Mouse (Mus musculus): ENCODE results near the gene Gm26558. TPM values are rescaled to one million over a fixed set of nuclear protein-coding genes. Genes with fewer than 3 reads are reported as not detected.

Gene Gm26558
- polyA plus RNA-seq, 1 experiment from 2014 or later = 5.0 TPM

DNA sequence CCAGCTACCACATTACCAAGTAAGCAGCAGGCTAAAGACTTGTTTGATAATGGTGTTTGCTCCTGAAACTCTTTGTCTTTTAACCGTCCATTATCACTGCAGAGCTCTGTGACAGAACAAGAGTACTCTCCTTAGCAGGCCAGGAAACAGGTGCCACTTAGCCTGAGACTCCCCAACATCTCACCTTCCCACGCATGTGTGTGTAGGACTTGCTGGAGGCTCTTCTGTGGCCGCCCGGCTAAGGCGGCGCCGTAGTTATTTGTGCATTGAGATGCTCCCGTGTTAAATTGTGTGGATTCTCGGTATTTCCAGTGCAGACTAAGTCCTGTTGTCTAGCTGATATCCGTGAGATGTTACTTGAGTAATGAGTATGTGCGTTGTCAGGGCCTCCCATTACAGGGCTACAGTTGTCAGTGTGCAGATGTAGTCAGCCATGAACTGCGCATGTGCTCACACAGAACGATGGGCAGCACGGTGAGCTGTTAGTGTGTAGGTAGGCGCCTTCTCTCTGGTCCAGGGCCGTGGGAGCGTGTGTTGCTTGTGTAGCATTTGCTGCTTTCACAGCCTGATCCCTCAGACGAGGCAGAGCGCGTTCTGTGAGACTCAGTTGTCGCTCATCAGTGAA lies 26.7 kb upstream of the Gm26558 start:
- no peak for ATAC-seq (ENCODE audit: low FRiP score, low TSS enrichment)
- Histone ChIP-seq H3K27me3 (ENCODE audit: control insufficient read depth, insufficient read depth, low read length) (no peaks in the 10 kb centered on the region), H3K4me1 (ENCODE audit: control insufficient read depth, insufficient read depth, low read length) (no peaks in the 10 kb centered on the region), H3K4me3 (ENCODE audit: low read length) (no peak overlapping the region), H3K27ac (ENCODE audit: low read depth, low read length) (no peak overlapping the region), H3K36me3 (ENCODE audit: control insufficient read depth, insufficient read depth, low read length) (peaks cover 93% of the 10 kb centered on the region), H3K9ac (ENCODE audit: low read depth, low read length) (no peak overlapping the region), H3K4me2 (replicated peaks; ENCODE audit: low read depth, low read length) (no peak overlapping the region), H3K9me3 (ENCODE audit: control insufficient read depth, low read length) (no peaks in the 10 kb centered on the region)
- 93% methylated on average over 21 of the region's 21 CpGs for WGBS

DNA sequence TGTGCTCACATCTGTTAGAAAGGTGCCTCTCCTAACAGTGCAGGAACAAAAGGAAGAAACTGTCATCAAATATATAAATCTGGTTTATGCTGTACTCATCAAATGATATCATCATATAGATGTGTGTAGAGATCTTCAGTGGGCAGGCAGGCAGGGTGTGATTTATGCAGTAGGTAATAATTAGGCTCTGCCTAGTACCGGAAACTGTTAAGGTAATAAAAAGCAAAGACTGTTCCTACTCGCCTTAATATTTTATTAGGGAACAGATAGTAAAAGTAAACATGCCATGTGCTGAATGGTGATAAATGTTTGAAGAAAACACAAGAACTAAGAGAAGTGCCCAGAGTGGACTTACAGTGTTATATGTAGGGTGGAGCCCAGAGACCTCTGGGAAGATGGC lies 20.4 kb upstream of the Gm26558 start:
- Histone ChIP-seq H3K4me1 (ENCODE audit: control insufficient read depth, insufficient read depth, low read length) (no peaks in the 10 kb centered on the region), H3K36me3 (ENCODE audit: control insufficient read depth, insufficient read depth, low read length) (peaks cover 94% of the 10 kb centered on the region), H3K4me3 (ENCODE audit: low read length) (no peak overlapping the region), H3K27me3 (ENCODE audit: control insufficient read depth, insufficient read depth, low read length) (no peaks in the 10 kb centered on the region), H3K9ac (ENCODE audit: low read depth, low read length) (no peak overlapping the region), H3K9me3 (ENCODE audit: control insufficient read depth, low read length) (no peaks in the 10 kb centered on the region), H3K4me2 (replicated peaks; ENCODE audit: low read depth, low read length) (no peak overlapping the region), H3K27ac (ENCODE audit: low read depth, low read length) (no peak overlapping the region)
- 64% methylated on average over 2 of the region's 2 CpGs for WGBS
- ATAC-seq (ENCODE audit: low FRiP score, low TSS enrichment) = no peak

DNA sequence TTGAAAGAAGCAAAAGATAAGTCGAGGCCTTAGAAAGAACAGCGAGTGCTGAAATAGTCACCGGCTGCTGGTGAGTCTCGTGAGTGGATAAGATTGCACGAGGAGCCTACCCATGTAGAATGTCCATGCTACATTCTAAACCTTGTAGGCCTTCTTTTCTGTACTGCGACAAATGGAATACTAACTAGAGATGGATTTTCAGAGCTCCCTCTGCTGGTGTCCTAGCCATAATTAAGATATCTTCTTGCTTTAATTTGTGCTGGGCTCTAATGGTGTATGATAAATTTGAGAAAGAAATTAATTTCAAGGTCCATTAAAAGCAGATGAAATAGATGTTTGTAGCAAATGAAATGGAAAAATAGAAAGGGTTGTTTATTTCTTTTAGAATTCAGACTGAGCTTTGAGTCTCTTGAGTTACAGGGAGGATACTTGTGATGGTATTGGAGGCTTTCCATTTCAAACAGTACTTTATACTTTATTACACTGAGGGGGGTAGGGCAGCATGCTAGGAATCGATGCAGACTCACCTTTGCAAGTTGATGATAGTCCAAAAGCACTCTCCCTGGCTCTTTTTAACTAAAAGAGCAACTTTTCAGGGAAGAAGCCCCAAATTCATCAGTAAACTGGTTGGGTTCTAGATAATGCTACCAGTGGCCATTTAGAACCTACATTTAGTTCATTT lies 11.7 kb upstream of the Gm26558 start:
- Histone ChIP-seq H3K27me3 (ENCODE audit: control insufficient read depth, insufficient read depth, low read length) (no peaks in the 10 kb centered on the region), H3K4me2 (replicated peaks; ENCODE audit: low read depth, low read length) (no peak overlapping the region), H3K36me3 (ENCODE audit: control insufficient read depth, insufficient read depth, low read length) (peaks cover 11% of the 10 kb centered on the region), H3K4me1 (ENCODE audit: control insufficient read depth, insufficient read depth, low read length) (no peaks in the 10 kb centered on the region), H3K27ac (ENCODE audit: low read depth, low read length) (no peak overlapping the region), H3K9me3 (ENCODE audit: control insufficient read depth, low read length) (no peaks in the 10 kb centered on the region), H3K4me3 (ENCODE audit: low read length) (no peak overlapping the region), H3K9ac (ENCODE audit: low read depth, low read length) (no peak overlapping the region)
- 84% methylated on average over 7 of the region's 7 CpGs for WGBS
- ATAC-seq (ENCODE audit: low FRiP score, low TSS enrichment) = no peak

GRCm38 (mm10) chr2:70672476-70672875 lies 10.6 kb upstream of the Gm26558 start:
- Histone ChIP-seq H3K27ac (ENCODE audit: low read depth, low read length) (no peak overlapping the region), H3K36me3 (ENCODE audit: control insufficient read depth, insufficient read depth, low read length) (peaks cover 2% of the 10 kb centered on the region; the same call in 1 of the 2 replicates), H3K9me3 (ENCODE audit: control insufficient read depth, low read length) (no peaks in the 10 kb centered on the region), H3K9ac (ENCODE audit: low read depth, low read length) (no peak overlapping the region), H3K4me1 (ENCODE audit: control insufficient read depth, insufficient read depth, low read length) (no peaks in the 10 kb centered on the region), H3K4me3 (ENCODE audit: low read length) (no peak overlapping the region), H3K27me3 (ENCODE audit: control insufficient read depth, insufficient read depth, low read length) (no peaks in the 10 kb centered on the region), H3K4me2 (replicated peaks; ENCODE audit: low read depth, low read length) (no peak overlapping the region)
- WGBS = 79% methylated on average over 2 of the region's 2 CpGs
- no peak for ATAC-seq (ENCODE audit: low FRiP score, low TSS enrichment)

- 68% methylated on average over 2 of the region's 2 CpGs for WGBS
- Histone ChIP-seq H3K4me1 (ENCODE audit: control insufficient read depth, insufficient read depth, low read length) (no peaks in the 10 kb centered on the region), H3K9ac (ENCODE audit: low read depth, low read length) (no peak overlapping the region), H3K27me3 (ENCODE audit: control insufficient read depth, insufficient read depth, low read length) (no peaks in the 10 kb centered on the region), H3K27ac (ENCODE audit: low read depth, low read length) (no peak overlapping the region), H3K4me2 (replicated peaks; ENCODE audit: low read depth, low read length) (no peak overlapping the region), H3K36me3 (ENCODE audit: control insufficient read depth, insufficient read depth, low read length) (0 out of 2 replicates have a peak, but pooled peaks cover 2% of the 10 kb centered on the region), H3K9me3 (ENCODE audit: control insufficient read depth, low read length) (no peaks in the 10 kb centered on the region), H3K4me3 (ENCODE audit: low read length) (no peak overlapping the region)
- no peak for ATAC-seq (ENCODE audit: low FRiP score, low TSS enrichment)
These were observed 8.0 kb upstream of the Gm26558 start for GRCm38 (mm10) chr2:70669896-70670295.

DNA sequence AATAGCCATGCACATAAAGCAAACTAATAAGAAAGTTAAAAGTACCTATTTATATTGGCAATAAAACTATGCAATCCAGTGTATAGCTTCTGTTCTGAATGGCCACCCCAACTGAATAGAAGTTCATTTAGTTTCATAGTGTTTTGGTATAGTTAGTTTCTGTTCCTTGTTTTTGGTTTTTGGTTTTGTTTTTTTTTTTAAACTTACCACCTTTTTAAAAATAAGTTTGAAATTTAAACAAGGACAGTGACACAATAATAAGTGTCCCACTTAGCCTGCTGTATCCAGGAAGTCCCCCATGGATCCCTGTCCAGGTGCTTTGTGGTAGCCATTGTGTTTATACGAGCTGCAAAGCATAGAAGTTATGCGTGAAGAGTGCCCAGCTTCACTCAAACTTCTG lies 7.3 kb upstream of the Gm26558 start:
- H3K9ac ChIP-seq (ENCODE audit: low read depth, low read length) = no peak overlapping the region
- no peaks in the 10 kb centered on the region for H3K9me3 ChIP-seq (ENCODE audit: control insufficient read depth, low read length)
- H3K36me3 ChIP-seq (ENCODE audit: control insufficient read depth, insufficient read depth, low read length) = 0 out of 2 replicates have a peak, but pooled peaks cover under 1% of the 10 kb centered on the region
- H3K4me2 ChIP-seq (replicated peaks; ENCODE audit: low read depth, low read length) = no peak overlapping the region
- no peaks in the 10 kb centered on the region for H3K4me1 ChIP-seq (ENCODE audit: control insufficient read depth, insufficient read depth, low read length)
- 86% methylated on average over 2 of the region's 2 CpGs for WGBS
- no peak for ATAC-seq (ENCODE audit: low FRiP score, low TSS enrichment)
- no peak overlapping the region for H3K4me3 ChIP-seq (ENCODE audit: low read length)
- no peak overlapping the region for H3K27ac ChIP-seq (ENCODE audit: low read depth, low read length)
- H3K27me3 ChIP-seq (ENCODE audit: control insufficient read depth, insufficient read depth, low read length) = no peaks in the 10 kb centered on the region

GRCm38 (mm10) chr2:70667016-70667415 lies 5.1 kb upstream of the Gm26558 start:
- Histone ChIP-seq H3K4me1 (ENCODE audit: control insufficient read depth, insufficient read depth, low read length) (peaks cover 13% of the 10 kb centered on the region), H3K27ac (ENCODE audit: low read depth, low read length) (no peak overlapping the region), H3K36me3 (ENCODE audit: control insufficient read depth, insufficient read depth, low read length) (no peaks in the 10 kb centered on the region), H3K27me3 (ENCODE audit: control insufficient read depth, insufficient read depth, low read length) (no peaks in the 10 kb centered on the region), H3K4me2 (replicated peaks; ENCODE audit: low read depth, low read length) (no peak overlapping the region), H3K9me3 (ENCODE audit: control insufficient read depth, low read length) (no peaks in the 10 kb centered on the region), H3K9ac (ENCODE audit: low read depth, low read length) (no peak overlapping the region), H3K4me3 (ENCODE audit: low read length) (no peak overlapping the region)
- no peak for ATAC-seq (ENCODE audit: low FRiP score, low TSS enrichment)
- 91% methylated on average over 7 of the region's 7 CpGs for WGBS

GRCm38 (mm10) chr2:70663764-70664163 lies 1.9 kb upstream of the Gm26558 start:
- Histone ChIP-seq H3K4me2 (replicated peaks; ENCODE audit: low read depth, low read length) (no peak overlapping the region), H3K9me3 (ENCODE audit: control insufficient read depth, low read length) (no peaks in the 10 kb centered on the region), H3K9ac (ENCODE audit: low read depth, low read length) (no peak overlapping the region), H3K4me3 (ENCODE audit: low read length) (no peak overlapping the region), H3K27ac (ENCODE audit: low read depth, low read length) (no peak overlapping the region), H3K27me3 (ENCODE audit: control insufficient read depth, insufficient read depth, low read length) (no peaks in the 10 kb centered on the region), H3K4me1 (ENCODE audit: control insufficient read depth, insufficient read depth, low read length) (peaks cover 13% of the 10 kb centered on the region), H3K36me3 (ENCODE audit: control insufficient read depth, insufficient read depth, low read length) (no peaks in the 10 kb centered on the region)
- ATAC-seq (ENCODE audit: low FRiP score, low TSS enrichment) = no peak
- WGBS = 78% methylated on average over 5 of the region's 5 CpGs

GRCm38 (mm10) chr2:70660887-70661714 lies 807 bp downstream of the Gm26558 start, which contains the start of gene Gorasp2:
Gorasp2 (plus strand) TSS chr2:70661576.
- Histone ChIP-seq H3K4me3 (ENCODE audit: low read length) (peak within 1 kb of the TSS; percentile 95), H3K4me2 (replicated peaks; ENCODE audit: low read depth, low read length) (peak within 1 kb of the TSS; percentile 73), H3K27me3 (ENCODE audit: control insufficient read depth, insufficient read depth, low read length) (no peaks in the 10 kb centered on the region), H3K9ac (ENCODE audit: low read depth, low read length) (peak within 1 kb of the TSS; percentile 95), H3K4me1 (ENCODE audit: control insufficient read depth, insufficient read depth, low read length) (peaks cover 13% of the 10 kb centered on the region), H3K9me3 (ENCODE audit: control insufficient read depth, low read length) (no peaks in the 10 kb centered on the region), H3K36me3 (ENCODE audit: control insufficient read depth, insufficient read depth, low read length) (no peaks in the 10 kb centered on the region), H3K27ac (ENCODE audit: low read depth, low read length) (peak within 1 kb of the TSS; percentile 86)
- 2% methylated on average over 64 of the region's 64 CpGs for WGBS
- peak; percentile 96 for ATAC-seq (ENCODE audit: low FRiP score, low TSS enrichment)
